Mouse (Mus musculus) heart, postnatal 0 days (tissue): ENCODE data around the gene Phka2.

ENCODE experiments used
- CTCF ChIP-seq: IDR thresholded peaks from 2 replicates; pipeline ENCODE4 v1.5.1; 2016; ENCODE audit warnings: antibody characterized with exemption, control low read depth, low read depth
- EP300 ChIP-seq: IDR thresholded peaks from 2 replicates; pipeline ENCODE4 v1.6.1; 2016; ENCODE audit warnings: antibody characterized with exemption, low read depth

- TF ChIP-seq CTCF, result no peak
- TF ChIP-seq EP300, result no peak
Observed at GRCm38 (mm10) chrX:160494333-160494732, 7.6 kb upstream of the Phka2 start.
